Mouse (Mus musculus): Measurements from ENCODE around the gene Zfp366. TPM values are rescaled to one million over a fixed set of nuclear protein-coding genes. Genes with fewer than 3 reads are reported as not detected.
A peak's percentile ranks its signal among the peaks of the same experiment; 100 is the strongest.

Gene Zfp366
- total and polyA plus RNA-seq, 3 experiments: not detected

DNA sequence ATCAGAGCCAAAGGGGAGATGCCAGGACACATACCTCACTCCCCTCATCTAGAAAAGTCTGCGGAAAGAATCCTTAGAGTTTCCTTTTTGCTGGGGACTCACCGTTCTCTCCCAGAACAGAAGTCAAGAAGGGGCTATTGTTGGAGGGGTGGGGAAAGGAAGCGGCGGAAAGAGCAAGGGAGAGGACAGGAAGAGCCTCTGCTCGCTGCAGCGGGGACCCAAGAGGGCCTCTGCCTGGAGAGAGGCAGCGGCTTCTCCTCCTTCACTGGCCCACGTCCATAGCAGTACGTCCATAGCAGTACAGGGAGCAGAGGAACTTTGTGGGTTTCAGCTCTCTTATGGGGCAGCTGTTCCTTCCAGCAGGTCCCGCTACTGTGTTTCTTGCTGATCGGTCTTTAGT lies 5.8 kb downstream of the Zfp366 start:
- H3K9ac ChIP-seq (ENCODE audit: insufficient read depth, low read depth): no peak overlapping the region
- H3K9me3 ChIP-seq (replicated peaks; ENCODE audit: low read length): no peaks in the 10 kb centered on the region
- no peak overlapping the region for H3K4me3 ChIP-seq (replicated peaks in 1 of 3; ENCODE audit: low read depth in 2 of 3, low read length in 2 of 3, poor library complexity in 1 of 3)
- TF ChIP-seq TCF12 (IDR thresholded peaks at IDR 0.05; ENCODE audit: low read depth, low read length): no peak
- TF ChIP-seq POLR2AphosphoS2 (IDR thresholded peaks at IDR 0.05; ENCODE audit: low read depth, low read length): no peak
- no peak for TF ChIP-seq ZC3H11A (IDR thresholded peaks at IDR 0.05; ENCODE audit: low read depth, low read length)
- H3K4me2 ChIP-seq (ENCODE audit: insufficient read depth, low read depth, poor library complexity, severe bottlenecking): no peak overlapping the region
- no peaks in the 10 kb centered on the region for H3K79me2 ChIP-seq (replicated peaks; ENCODE audit: control insufficient read depth, extremely low read depth, insufficient read depth, poor library complexity, severe bottlenecking)
- dilution Hi-C loops (cut with MboI; ENCODE audit: extremely low pct_ligation_motif_present, extremely low pct_unique_long_range_greater_than_20kb, low sequenced_read_pairs) (no loop called here), in situ Hi-C loops (cut with MboI; ENCODE audit: low pct_ligation_motif_present, low pct_unique_long_range_greater_than_20kb, low sequenced_read_pairs) (no loop called here)
- peaks cover 2 to 7% of the 10 kb centered on the region in 2 experiments; a peak in 3 of 4 replicates for H3K4me1 ChIP-seq (ENCODE audit: control insufficient read depth in 1 of 2, insufficient read depth in 2 of 2)
- no peak overlapping the region for H3K27ac ChIP-seq (ENCODE audit: insufficient read depth, low read depth)
- no peaks in the 10 kb centered on the region for H3K36me3 ChIP-seq (replicated peaks in 1 of 2; ENCODE audit: control insufficient read depth in 1 of 2, insufficient read depth in 1 of 2, low read length in 1 of 2)
- DNase-seq (ENCODE audit: extremely low read depth): no peak
- H3K27me3 ChIP-seq (replicated peaks): peaks cover 4% of the 10 kb centered on the region

DNA sequence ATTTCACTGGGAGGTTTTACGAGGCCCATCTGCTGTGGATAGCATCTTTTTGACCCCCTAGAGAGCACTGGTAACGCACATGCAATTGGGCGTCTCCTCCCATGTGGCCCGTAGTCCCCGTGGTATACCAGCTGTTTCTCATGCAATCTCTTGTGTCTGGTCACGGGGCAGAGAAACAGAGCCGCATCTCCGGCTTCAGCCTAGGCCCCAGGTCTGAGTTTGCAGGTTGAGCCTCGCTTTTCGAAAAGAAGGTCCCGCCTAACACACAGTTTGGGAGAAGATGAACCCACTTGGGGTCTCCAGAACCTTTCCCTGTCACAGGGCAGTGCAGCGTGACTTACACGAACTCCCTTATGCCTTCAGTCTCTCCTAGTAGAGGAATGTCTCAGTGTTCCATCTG lies 6.4 kb downstream of the Zfp366 start:
- H3K27ac ChIP-seq (ENCODE audit: insufficient read depth, low read depth): no peak overlapping the region
- dilution Hi-C loops (cut with MboI; ENCODE audit: extremely low pct_ligation_motif_present, extremely low pct_unique_long_range_greater_than_20kb, low sequenced_read_pairs): no loop called here

GRCm38 (mm10) chr13:99196314-99196713 lies 11.7 kb downstream of the Zfp366 start:
- H3K4me2 ChIP-seq (ENCODE audit: insufficient read depth, low read depth, poor library complexity, severe bottlenecking): no peak overlapping the region
- no peak for DNase-seq (ENCODE audit: extremely low read depth)
- H3K9ac ChIP-seq (ENCODE audit: insufficient read depth, low read depth): no peak overlapping the region
- H3K4me3 ChIP-seq (replicated peaks in 1 of 3; ENCODE audit: low read depth in 2 of 3, low read length in 2 of 3, poor library complexity in 1 of 3): no peak overlapping the region
- no peaks in the 10 kb centered on the region for H3K79me2 ChIP-seq (replicated peaks; ENCODE audit: control insufficient read depth, extremely low read depth, insufficient read depth, poor library complexity, severe bottlenecking)
- H3K9me3 ChIP-seq (replicated peaks; ENCODE audit: low read length): no peaks in the 10 kb centered on the region
- TF ChIP-seq NRF1 (IDR thresholded peaks at IDR 0.05; ENCODE audit: low read depth, low read length) (0 out of 2 replicates have a peak, but pooled peaks have one; percentile 14), MAFK (IDR thresholded peaks at IDR 0.05; ENCODE audit: insufficient replicate concordance, low read length) (no peak)
- in situ Hi-C loops (cut with MboI; ENCODE audit: low pct_ligation_motif_present, low pct_unique_long_range_greater_than_20kb, low sequenced_read_pairs) (no loop called here), dilution Hi-C loops (cut with MboI; ENCODE audit: extremely low pct_ligation_motif_present, extremely low pct_unique_long_range_greater_than_20kb, low sequenced_read_pairs) (no loop called here)
- H3K27ac ChIP-seq (ENCODE audit: insufficient read depth, low read depth): no peak overlapping the region
- peaks cover 17% of the 10 kb centered on the region for H3K27me3 ChIP-seq (replicated peaks)
- peaks cover 0 to 10% of the 10 kb centered on the region in 2 experiments; a peak in 2 of 4 replicates for H3K4me1 ChIP-seq (ENCODE audit: control insufficient read depth in 1 of 2, insufficient read depth in 2 of 2)
- no peaks in the 10 kb centered on the region for H3K36me3 ChIP-seq (replicated peaks in 1 of 2; ENCODE audit: control insufficient read depth in 1 of 2, insufficient read depth in 1 of 2, low read length in 1 of 2)

More for the DNA sequence above, 6.4 kb downstream of the Zfp366 start:
- no peak overlapping the region for H3K4me3 ChIP-seq (replicated peaks in 1 of 3; ENCODE audit: low read depth in 2 of 3, low read length in 2 of 3, poor library complexity in 1 of 3)
- TF ChIP-seq MAX (IDR thresholded peaks at IDR 0.05; ENCODE audit: low read length) (no peak), MXI1 (IDR thresholded peaks at IDR 0.05; ENCODE audit: low read depth, low read length) (no peak), PAX5 (IDR thresholded peaks at IDR 0.05; ENCODE audit: low read length) (no peak), GABPA (IDR thresholded peaks at IDR 0.05; ENCODE audit: insufficient replicate concordance, low read depth, low read length) (no peak), ELF1 (IDR thresholded peaks at IDR 0.05; ENCODE audit: low read depth, low read length) (no peak), SIN3A (IDR thresholded peaks at IDR 0.05; ENCODE audit: low read length) (no peak), NELFE (IDR thresholded peaks at IDR 0.05; ENCODE audit: low read depth, low read length) (no peak), POLR2A (IDR thresholded peaks at IDR 0.05; ENCODE audit: low read depth, low read length) (no peak), NRF1 (IDR thresholded peaks at IDR 0.05; ENCODE audit: low read depth, low read length) (no peak), EP300 (IDR thresholded peaks at IDR 0.05; ENCODE audit: low read length) (no peak), JUN (IDR thresholded peaks at IDR 0.05; ENCODE audit: insufficient read depth, low read depth, low read length) (no peak), BHLHE40 (IDR thresholded peaks at IDR 0.05; ENCODE audit: low read depth, low read length) (no peak)
- H3K36me3 ChIP-seq (replicated peaks in 1 of 2; ENCODE audit: control insufficient read depth in 1 of 2, insufficient read depth in 1 of 2, low read length in 1 of 2): no peaks in the 10 kb centered on the region
- in situ Hi-C loops (cut with MboI; ENCODE audit: low pct_ligation_motif_present, low pct_unique_long_range_greater_than_20kb, low sequenced_read_pairs): no loop called here
- no peak for DNase-seq (ENCODE audit: extremely low read depth)
- H3K4me1 ChIP-seq (ENCODE audit: control insufficient read depth in 1 of 2, insufficient read depth in 2 of 2): peaks cover 2 to 8% of the 10 kb centered on the region in 2 experiments
- no peaks in the 10 kb centered on the region for H3K79me2 ChIP-seq (replicated peaks; ENCODE audit: control insufficient read depth, extremely low read depth, insufficient read depth, poor library complexity, severe bottlenecking)
- H3K9me3 ChIP-seq (replicated peaks; ENCODE audit: low read length): no peaks in the 10 kb centered on the region
- peaks cover 3% of the 10 kb centered on the region for H3K27me3 ChIP-seq (replicated peaks)
- no peak overlapping the region for H3K9ac ChIP-seq (ENCODE audit: insufficient read depth, low read depth)
- H3K4me2 ChIP-seq (ENCODE audit: insufficient read depth, low read depth, poor library complexity, severe bottlenecking): no peak overlapping the region
